Mouse (Mus musculus) hindbrain, embryonic 12.5 days (tissue): ENCODE data around the gene Rbms3. TPM values are rescaled to one million over a fixed set of nuclear protein-coding genes. Genes with fewer than 3 reads are reported as not detected.

ENCODE experiments used
- ATAC-seq: fragments of 200-750 bp; cut with Nextera tagmentation; 2 replicates; pipeline ENCODE4 v1.8.0; 2017; ENCODE audit warnings: moderate TSS enrichment; ENCODE audit not compliant: low FRiP score
- H3K27ac ChIP-seq: fragments of 300-500 bp; sonication (generic); 2 replicates; pipeline ENCODE4 v1.5.1; 2016; ENCODE audit warnings: mild to moderate bottlenecking
- H3K27me3 ChIP-seq: fragments of 300-500 bp; sonication (generic); 2 replicates; pipeline ENCODE4 v1.6.1; 2016; ENCODE audit warnings: mild to moderate bottlenecking
- H3K36me3 ChIP-seq: fragments of 300-500 bp; sonication (generic); 2 replicates; pipeline ENCODE4 v1.6.1; 2016; ENCODE audit warnings: mild to moderate bottlenecking
- H3K4me1 ChIP-seq: fragments of 300-500 bp; sonication (generic); 2 replicates; pipeline ENCODE4 v1.6.1; 2016
- H3K4me2 ChIP-seq: fragments of 300-500 bp; sonication (generic); replicated peaks from 2 replicates; pipeline ENCODE4 v1.6.1; 2016; ENCODE audit warnings: mild to moderate bottlenecking
- H3K4me3 ChIP-seq: fragments of 300-500 bp; sonication (generic); 2 replicates; pipeline ENCODE4 v1.5.1; 2016; ENCODE audit warnings: mild to moderate bottlenecking
- H3K9ac ChIP-seq: fragments of 300-500 bp; sonication (generic); 2 replicates; pipeline ENCODE4 v1.6.1; 2016; ENCODE audit warnings: mild to moderate bottlenecking, moderate library complexity
- H3K9me3 ChIP-seq: fragments of 300-500 bp; sonication (generic); replicated peaks from 2 replicates; pipeline ENCODE4 v1.6.1; 2016; ENCODE audit warnings: mild to moderate bottlenecking
- WGBS: fragments of 180-500 bp; shearing (Covaris S2); methylation state at CpG from one replicate; pipeline ENCODE4 v1.1.7; 2016; 5-methylcytosine and 5-hydroxymethylcytosine counted together
- polyA plus RNA-seq: library from polyadenylated mRNA; unstranded; fragments of >200 nt; fragmentation: Nextera tagmentation; extraction: Ambion mirVana; gene quantifications from 2 replicates; pipeline ENCODE4 v1.2.1, GENCODE M21; 2016

Rbms3 gene
- polyA plus RNA-seq, 1 experiment from 2014 or later, result 58.7 TPM

- H3K4me3 ChIP-seq, result no peak overlapping the region
- no peaks in the 10 kb centered on the region for H3K4me1 ChIP-seq
- no peak overlapping the region for H3K9ac ChIP-seq
- no peaks in the 10 kb centered on the region for H3K27me3 ChIP-seq
- H3K36me3 ChIP-seq, result no peaks in the 10 kb centered on the region
- no peak overlapping the region for H3K4me2 ChIP-seq
- ATAC-seq, result no peak
- WGBS, result 78% methylated on average over 6 of the region's 6 CpGs
- no peak overlapping the region for H3K27ac ChIP-seq
- H3K9me3 ChIP-seq, result no peaks in the 10 kb centered on the region
Measured at GRCm38 (mm10) chr9:117039941-117040453, 589.7 kb downstream of the Rbms3 start.

- Histone ChIP-seq H3K9ac (no peak overlapping the region), H3K4me2 (no peak overlapping the region), H3K27ac (no peak overlapping the region), H3K27me3 (no peaks in the 10 kb centered on the region), H3K4me1 (no peaks in the 10 kb centered on the region), H3K4me3 (no peak overlapping the region), H3K9me3 (no peaks in the 10 kb centered on the region), H3K36me3 (no peaks in the 10 kb centered on the region)
- WGBS, result 88% methylated on average over 1 of the region's 1 CpGs
- no peak for ATAC-seq
Measured at GRCm38 (mm10) chr9:117032690-117033089, 597.0 kb downstream of the Rbms3 start.

- 70% methylated on average over 11 of the region's 11 CpGs for WGBS
- no peaks in the 10 kb centered on the region for H3K4me1 ChIP-seq
- H3K4me3 ChIP-seq, result no peak overlapping the region
- no peaks in the 10 kb centered on the region for H3K36me3 ChIP-seq
- no peaks in the 10 kb centered on the region for H3K27me3 ChIP-seq
- no peak for ATAC-seq
- no peak overlapping the region for H3K27ac ChIP-seq
- no peaks in the 10 kb centered on the region for H3K9me3 ChIP-seq
- H3K4me2 ChIP-seq, result no peak overlapping the region
- H3K9ac ChIP-seq, result no peak overlapping the region
Measured at GRCm38 (mm10) chr9:117031237-117031636, 598.5 kb downstream of the Rbms3 start.

DNA sequence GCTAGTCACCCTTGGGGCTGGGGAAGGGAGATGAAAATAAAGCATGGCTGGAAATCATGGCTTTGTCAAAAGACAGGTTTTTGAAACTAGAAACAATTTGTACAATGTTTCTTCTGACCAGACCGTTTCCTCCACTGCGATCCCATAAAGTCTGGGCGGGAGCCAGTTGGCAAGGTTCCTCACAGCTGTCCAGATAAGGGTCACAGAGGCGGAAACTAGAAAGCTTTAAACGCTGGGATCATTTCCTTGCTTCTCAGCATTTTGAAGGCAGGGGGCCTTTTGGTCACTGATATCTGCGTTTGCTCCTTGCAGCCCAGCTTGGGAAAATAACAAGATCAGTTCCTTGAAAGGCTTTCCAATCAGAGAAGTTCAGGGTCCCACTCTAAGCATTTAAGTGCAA lies 598.9 kb downstream of the Rbms3 start:
- no peak overlapping the region for H3K9ac ChIP-seq
- H3K27me3 ChIP-seq, result no peaks in the 10 kb centered on the region
- H3K4me2 ChIP-seq, result no peak overlapping the region
- no peak overlapping the region for H3K4me3 ChIP-seq
- H3K36me3 ChIP-seq, result no peaks in the 10 kb centered on the region
- H3K4me1 ChIP-seq, result no peaks in the 10 kb centered on the region
- H3K27ac ChIP-seq, result no peak overlapping the region
- WGBS, result 53% methylated on average over 6 of the region's 6 CpGs
- no peaks in the 10 kb centered on the region for H3K9me3 ChIP-seq
- no peak for ATAC-seq

- Histone ChIP-seq H3K36me3 (no peaks in the 10 kb centered on the region), H3K9ac (no peak overlapping the region), H3K4me1 (no peaks in the 10 kb centered on the region), H3K4me3 (no peak overlapping the region), H3K4me2 (no peak overlapping the region), H3K27me3 (no peaks in the 10 kb centered on the region), H3K9me3 (no peaks in the 10 kb centered on the region), H3K27ac (no peak overlapping the region)
- WGBS, result 84% methylated on average over 1 of the region's 1 CpGs
- ATAC-seq, result no peak
Measured at GRCm38 (mm10) chr9:117029953-117030352, 599.8 kb downstream of the Rbms3 start.

DNA sequence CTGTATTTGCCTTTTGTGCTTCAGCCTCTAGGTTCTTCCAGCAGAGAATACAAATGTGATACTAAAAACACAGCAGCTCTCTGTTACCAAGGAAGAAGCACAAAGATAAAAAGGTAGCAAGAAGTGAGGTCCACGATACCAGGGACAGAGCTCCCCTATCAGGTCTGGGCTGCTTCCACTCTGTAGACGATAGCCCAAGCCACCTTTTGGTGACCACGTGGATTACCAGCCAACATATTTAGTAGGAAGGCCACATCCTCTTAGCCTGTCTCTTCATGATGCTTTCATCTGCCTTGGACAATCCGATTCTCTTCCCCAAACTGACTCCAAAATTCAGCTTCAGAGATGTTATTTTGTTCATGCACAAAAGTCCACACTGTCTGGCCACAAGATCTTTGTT lies 601.1 kb downstream of the Rbms3 start:
- no peaks in the 10 kb centered on the region for H3K36me3 ChIP-seq
- H3K9me3 ChIP-seq, result no peaks in the 10 kb centered on the region
- 89% methylated on average over 4 of the region's 4 CpGs for WGBS
- no peaks in the 10 kb centered on the region for H3K27me3 ChIP-seq
- no peak overlapping the region for H3K4me2 ChIP-seq
- H3K4me1 ChIP-seq, result no peaks in the 10 kb centered on the region
- no peak for ATAC-seq
- H3K4me3 ChIP-seq, result no peak overlapping the region
- no peak overlapping the region for H3K27ac ChIP-seq
- no peak overlapping the region for H3K9ac ChIP-seq

GRCm38 (mm10) chr9:117022086-117022485 lies 607.6 kb downstream of the Rbms3 start:
- H3K36me3 ChIP-seq, result no peaks in the 10 kb centered on the region

DNA sequence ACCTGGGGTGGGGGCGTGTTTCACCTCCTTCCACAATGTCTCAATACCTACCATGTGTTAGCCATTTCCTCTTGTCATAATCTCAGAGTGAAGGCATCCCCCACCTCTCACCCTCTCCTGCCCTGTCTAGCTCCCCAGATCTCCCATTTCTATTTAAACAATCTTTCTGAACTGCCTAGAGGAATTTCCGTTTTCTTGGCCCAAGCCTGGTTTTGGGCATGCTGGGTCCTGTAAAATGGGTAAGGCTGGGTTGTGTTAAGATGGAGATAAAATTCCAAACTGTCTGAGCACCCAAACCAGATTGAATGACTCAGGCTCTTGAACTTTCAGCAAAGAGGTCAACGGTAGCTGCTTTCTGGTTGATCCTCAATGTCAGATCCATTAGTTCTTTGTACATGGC lies 608.2 kb downstream of the Rbms3 start:
- no peaks in the 10 kb centered on the region for H3K36me3 ChIP-seq
- peaks cover 11% of the 10 kb centered on the region for H3K4me1 ChIP-seq
- H3K4me3 ChIP-seq, result no peak overlapping the region
- no peak overlapping the region for H3K4me2 ChIP-seq
- no peaks in the 10 kb centered on the region for H3K27me3 ChIP-seq
- ATAC-seq, result no peak
- H3K27ac ChIP-seq, result no peak overlapping the region
- WGBS, result 78% methylated on average over 3 of the region's 3 CpGs
- H3K9me3 ChIP-seq, result no peaks in the 10 kb centered on the region
- H3K9ac ChIP-seq, result no peak overlapping the region

More at GRCm38 (mm10) chr9:117022086-117022485, 607.6 kb downstream of the Rbms3 start:
- no peak overlapping the region for H3K9ac ChIP-seq
- H3K4me1 ChIP-seq, result peaks cover 11% of the 10 kb centered on the region
- 89% methylated on average over 6 of the region's 6 CpGs for WGBS
- H3K27me3 ChIP-seq, result no peaks in the 10 kb centered on the region
- no peak for ATAC-seq
- no peak overlapping the region for H3K4me3 ChIP-seq
- H3K27ac ChIP-seq, result no peak overlapping the region
- no peaks in the 10 kb centered on the region for H3K9me3 ChIP-seq
- H3K4me2 ChIP-seq, result no peak overlapping the region

- 84% methylated on average over 2 of the region's 2 CpGs for WGBS
- Histone ChIP-seq H3K9me3 (no peaks in the 10 kb centered on the region), H3K9ac (no peak overlapping the region)
Measured at GRCm38 (mm10) chr9:117020216-117020615, 609.5 kb downstream of the Rbms3 start.

GRCm38 (mm10) chr9:117018741-117019163 lies 611.0 kb downstream of the Rbms3 start:
- H3K9ac ChIP-seq, result no peak overlapping the region
- no peaks in the 10 kb centered on the region for H3K36me3 ChIP-seq
- no peaks in the 10 kb centered on the region for H3K9me3 ChIP-seq
- peaks cover 11% of the 10 kb centered on the region for H3K4me1 ChIP-seq
- no peak overlapping the region for H3K4me2 ChIP-seq
- no peak for ATAC-seq
- H3K4me3 ChIP-seq, result no peak overlapping the region
- 15% methylated on average over 2 of the region's 2 CpGs for WGBS
- no peaks in the 10 kb centered on the region for H3K27me3 ChIP-seq
- no peak overlapping the region; the same call in 1 of the 2 replicates for H3K27ac ChIP-seq

More at GRCm38 (mm10) chr9:117020216-117020615, 609.5 kb downstream of the Rbms3 start:
- H3K4me1 ChIP-seq, result peaks cover 11% of the 10 kb centered on the region
- H3K27me3 ChIP-seq, result no peaks in the 10 kb centered on the region
- no peak for ATAC-seq
- no peak overlapping the region for H3K4me3 ChIP-seq
- no peaks in the 10 kb centered on the region for H3K36me3 ChIP-seq
- no peak overlapping the region for H3K4me2 ChIP-seq
- no peak overlapping the region for H3K27ac ChIP-seq

DNA sequence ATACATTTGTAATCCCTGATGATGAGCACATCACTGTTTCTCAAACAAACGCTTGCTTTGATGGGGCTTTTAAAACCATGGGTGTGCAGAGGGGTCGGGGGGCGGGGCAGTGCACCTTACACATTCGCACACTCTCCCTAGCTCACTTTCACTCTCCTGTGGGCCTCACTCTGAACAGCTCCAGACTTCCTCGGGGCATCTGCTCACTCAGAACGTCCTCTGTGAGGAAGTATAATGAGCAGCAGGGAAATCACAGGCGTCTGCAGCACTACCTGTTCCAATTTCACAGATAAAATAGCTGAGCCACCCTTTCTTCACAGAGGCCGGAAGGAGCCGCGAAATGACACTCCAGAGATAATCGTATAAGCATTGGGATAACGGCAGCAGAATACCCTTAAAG lies 611.4 kb downstream of the Rbms3 start:
- H3K4me2 ChIP-seq, result no peak overlapping the region
- no peaks in the 10 kb centered on the region for H3K9me3 ChIP-seq
- H3K4me1 ChIP-seq, result peaks cover 11% of the 10 kb centered on the region
- no peaks in the 10 kb centered on the region for H3K27me3 ChIP-seq
- no peak overlapping the region for H3K4me3 ChIP-seq
- H3K9ac ChIP-seq, result no peak overlapping the region
- no peak overlapping the region for H3K27ac ChIP-seq
- no peak for ATAC-seq
- no peaks in the 10 kb centered on the region for H3K36me3 ChIP-seq
- WGBS, result 48% methylated on average over 12 of the region's 12 CpGs

DNA sequence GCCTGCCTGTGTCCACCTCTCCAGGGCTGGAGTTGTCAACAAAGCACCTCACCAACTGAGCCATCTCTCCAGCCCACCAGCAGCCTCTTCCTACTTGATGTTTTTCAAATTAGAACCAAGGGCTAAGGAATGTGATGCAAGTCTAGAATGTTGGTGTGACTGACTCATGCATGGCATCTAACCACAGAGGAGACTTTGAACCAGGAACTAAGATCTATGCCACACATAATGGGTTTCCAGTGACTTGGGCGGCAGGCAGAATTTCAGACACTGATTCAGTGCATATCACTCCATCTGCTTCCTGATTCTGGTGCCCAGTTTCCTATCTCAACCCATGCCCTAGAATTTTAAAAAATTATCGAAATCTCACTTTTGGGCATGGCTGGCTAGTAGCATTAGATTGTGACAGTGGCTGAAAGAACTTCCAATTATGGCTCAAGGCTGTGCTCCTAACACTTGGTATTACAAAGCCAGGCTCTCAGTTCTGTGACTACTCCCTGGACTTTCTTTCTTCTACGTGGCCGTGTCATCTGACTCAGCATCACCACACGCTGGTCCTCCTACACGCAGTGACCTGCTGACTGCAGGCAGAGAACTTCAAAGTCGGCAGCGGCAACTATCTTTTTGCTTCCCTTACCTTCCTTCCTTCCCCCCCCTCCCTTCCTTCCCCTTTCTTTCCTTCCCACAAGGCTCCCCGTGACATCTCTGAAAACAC lies 613.0 kb downstream of the Rbms3 start:
- no peak overlapping the region for H3K27ac ChIP-seq
- no peaks in the 10 kb centered on the region for H3K27me3 ChIP-seq

GRCm38 (mm10) chr9:117013386-117013785 lies 616.3 kb downstream of the Rbms3 start:
- Histone ChIP-seq H3K27ac (no peak overlapping the region), H3K4me3 (no peak overlapping the region), H3K9ac (no peak overlapping the region), H3K27me3 (no peaks in the 10 kb centered on the region), H3K9me3 (no peaks in the 10 kb centered on the region), H3K4me1 (peaks cover 2% of the 10 kb centered on the region), H3K36me3 (no peaks in the 10 kb centered on the region), H3K4me2 (no peak overlapping the region)
- 80% methylated on average over 3 of the region's 3 CpGs for WGBS
- no peak for ATAC-seq

More for the DNA sequence above, 613.0 kb downstream of the Rbms3 start:
- H3K36me3 ChIP-seq, result no peaks in the 10 kb centered on the region
- H3K9ac ChIP-seq, result no peak overlapping the region
- 79% methylated on average over 9 of the region's 9 CpGs for WGBS
- no peak overlapping the region for H3K4me2 ChIP-seq
- H3K4me1 ChIP-seq, result peaks cover 11% of the 10 kb centered on the region
- H3K4me3 ChIP-seq, result no peak overlapping the region
- no peak for ATAC-seq
- no peaks in the 10 kb centered on the region for H3K9me3 ChIP-seq
